Mouse (Mus musculus) frontal cortex, postnatal 36 days (tissue): ENCODE measurements around the gene Lgals2.
"Not testable (repeated sequence)": the region's sequence is repeated elsewhere in the genome, so short reads cannot be mapped to it uniquely, and the experiment has no call there.

Source experiments
- DNase-seq, 2 experiments: peaks; one replicate each; pipeline ENCODE4 v3.0.0; 2022; ENCODE audit warnings: low spot score in 2 of 2

The Lgals2 gene

DNA sequence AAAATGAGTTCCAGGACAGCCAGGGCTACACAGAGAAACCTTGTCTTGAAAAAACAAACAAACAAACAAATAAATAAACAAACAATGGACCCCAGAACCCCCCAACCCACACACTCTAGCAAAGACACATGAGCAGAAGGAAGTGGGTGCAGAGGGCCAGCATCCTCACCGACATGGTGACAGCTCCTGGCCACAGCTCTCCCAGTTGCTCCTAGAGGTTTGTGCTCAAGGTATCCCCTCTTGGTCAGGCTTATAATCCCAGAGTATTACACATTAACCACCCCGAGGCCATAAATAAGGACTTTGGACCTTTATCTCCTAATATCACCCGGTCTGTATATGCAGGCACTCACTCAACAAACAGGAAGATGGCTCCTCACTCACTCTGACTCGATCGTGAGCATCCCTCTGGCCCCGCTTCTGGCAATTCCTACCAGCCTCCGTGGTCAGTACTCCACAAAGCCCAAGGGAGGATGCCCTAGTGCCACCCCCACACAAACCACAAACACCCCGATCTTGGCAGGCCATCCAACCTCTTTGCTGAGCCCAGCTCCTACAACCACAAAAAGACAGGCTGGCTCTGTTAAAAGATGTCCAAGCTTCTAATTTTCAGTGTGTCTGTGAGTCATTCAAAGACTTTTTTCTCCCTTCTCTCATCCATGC lies at the start of gene Lgals2:
TSS of gene Lgals2 (minus strand) at position 227 of the 663 bp plus-strand sequence.
- DNase-seq = no peak

DNA sequence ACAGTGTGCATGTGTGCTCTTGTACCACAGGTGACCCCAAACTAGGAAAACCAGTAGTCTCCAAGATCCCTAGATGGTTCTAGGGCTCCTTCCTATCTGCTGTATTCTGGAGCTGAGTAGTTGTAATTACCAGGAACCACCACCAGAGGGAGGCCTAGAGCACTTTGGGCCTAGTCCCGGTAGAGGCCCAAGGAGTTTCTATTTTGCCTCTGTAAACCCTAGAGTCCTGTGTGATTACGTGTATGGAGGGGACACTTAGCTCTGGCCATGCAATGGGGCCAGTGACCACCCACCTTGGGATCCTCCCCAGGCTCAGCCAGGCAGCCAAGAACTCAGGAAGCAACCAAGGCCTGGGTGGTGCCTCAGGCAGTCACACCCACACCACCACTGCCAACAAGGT lies 47.9 kb upstream of the Lgals2 start:
- peak; percentile 81 to 86 for DNase-seq

DNA sequence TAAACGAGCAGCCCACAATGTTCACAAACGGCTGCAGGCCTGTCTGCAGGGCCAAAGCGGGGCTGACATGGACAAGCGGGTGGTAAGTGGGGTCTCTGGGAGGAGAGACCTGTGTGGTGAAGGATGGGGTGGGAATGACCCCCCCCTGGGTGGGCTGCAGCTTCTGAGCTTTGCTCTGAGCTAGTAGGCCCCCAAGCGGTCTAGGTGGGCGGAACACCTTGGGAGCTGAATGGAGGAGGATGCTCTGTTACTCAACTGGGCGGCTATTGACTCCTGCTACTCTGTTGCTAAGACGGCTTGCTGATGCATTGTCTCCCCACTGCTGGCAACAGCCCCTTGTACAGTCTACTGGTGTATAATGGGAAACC lies 46.1 kb upstream of the Lgals2 start:
- DNase-seq = no peak

DNA sequence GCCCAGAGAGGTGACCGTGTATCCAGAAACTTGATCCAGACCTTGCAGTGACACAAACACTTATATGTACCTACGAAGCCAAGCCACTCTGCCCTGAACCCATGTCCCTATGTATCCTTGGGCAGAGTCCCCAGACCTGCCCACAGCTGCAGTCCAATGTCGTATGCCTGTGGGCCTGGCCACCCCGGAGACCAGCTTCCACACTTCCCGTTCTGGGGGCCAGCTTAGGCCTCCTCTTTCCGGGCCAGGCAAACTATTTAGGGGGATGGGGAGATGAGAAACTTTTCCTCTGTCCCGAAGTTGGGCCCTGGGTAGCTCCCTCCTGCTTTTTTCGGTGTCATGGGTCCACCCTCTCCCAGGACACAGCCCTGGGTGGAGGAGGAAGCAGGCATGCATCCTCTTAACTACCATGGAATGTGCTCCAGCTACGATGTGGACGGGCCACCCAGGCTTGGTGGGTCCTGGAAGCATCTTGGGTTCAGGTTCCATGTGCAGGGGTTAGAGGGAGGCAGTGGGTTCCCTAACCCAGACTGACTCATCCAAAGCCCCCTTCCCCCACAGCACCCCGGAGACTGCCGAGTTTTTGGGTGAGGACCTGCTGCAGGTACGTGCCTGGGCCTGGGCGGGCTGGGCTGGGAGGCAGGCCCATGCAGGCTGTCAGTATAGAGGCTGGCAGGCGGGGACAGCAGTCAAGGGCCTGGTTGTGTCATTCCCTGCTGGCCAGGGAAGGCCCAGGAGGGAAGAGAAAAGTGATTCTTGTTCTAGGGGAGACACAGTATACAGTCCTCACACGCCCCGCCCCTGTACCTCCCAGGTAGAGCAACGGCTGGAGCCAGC lies 45.5 kb upstream of the Lgals2 start:
- no peak for DNase-seq

DNA sequence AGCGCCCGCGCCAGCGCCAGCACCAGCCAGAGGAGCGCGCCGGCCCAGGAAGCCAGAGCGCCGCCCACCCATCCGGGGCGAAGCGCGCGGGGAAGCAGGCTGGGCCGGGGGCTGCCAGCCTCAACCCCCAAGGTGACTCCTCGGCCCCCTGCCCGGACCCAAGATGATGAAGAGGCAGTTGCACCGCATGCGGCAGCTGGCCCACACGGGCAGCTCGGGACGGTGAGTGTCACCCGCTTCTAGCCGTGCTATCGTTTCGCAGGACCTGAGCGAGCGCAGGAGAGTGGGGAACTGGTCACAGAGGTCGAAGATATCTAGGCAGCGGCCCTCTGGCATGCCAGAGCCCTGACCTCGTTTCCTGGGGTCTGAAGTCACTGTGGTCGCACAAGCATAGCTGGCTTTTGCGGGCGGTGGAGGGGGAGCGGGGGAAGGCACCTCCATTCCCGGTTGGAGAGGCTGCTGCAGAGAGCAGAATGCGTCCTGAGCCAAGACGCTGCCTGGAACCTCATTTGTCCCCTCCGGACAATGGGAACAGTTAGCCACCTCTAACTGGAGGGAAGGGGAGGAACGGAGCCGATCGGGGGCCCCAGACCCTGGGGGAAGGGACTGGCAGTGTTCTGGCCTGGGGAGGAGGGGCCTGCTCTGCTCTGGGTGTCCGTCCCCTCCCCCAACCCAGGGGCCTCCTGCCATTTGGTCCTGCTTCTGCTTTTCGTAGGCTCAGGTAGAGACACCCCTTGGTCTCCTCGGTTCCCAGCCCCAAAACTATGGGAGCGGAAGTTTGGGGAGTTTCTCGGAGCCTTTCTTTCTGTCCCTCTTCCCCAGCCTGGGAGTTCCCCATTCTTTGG lies 44.6 kb upstream of the Lgals2 start, which contains the start of gene Sh3bp1:
TSS of gene Sh3bp1 (plus strand) at position 29 of the 845 bp plus-strand sequence.
- DNase-seq = peak; percentile 50 to 61

DNA sequence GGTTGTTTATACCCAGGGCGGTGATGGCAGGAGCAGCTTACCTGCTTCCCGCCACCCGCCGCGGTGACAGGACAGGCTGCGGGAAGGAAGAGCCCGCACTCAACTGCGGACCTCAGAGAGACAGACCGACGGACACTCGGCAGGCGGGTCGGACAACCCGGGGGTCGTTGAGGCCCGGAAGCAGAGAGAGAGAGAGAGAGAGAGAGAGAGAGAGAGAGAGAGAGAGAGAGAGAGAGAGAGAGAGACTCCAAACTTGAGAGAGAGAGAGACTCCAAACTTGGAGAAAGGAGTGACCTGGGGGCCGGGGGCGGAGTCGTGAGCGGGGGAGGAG lies 44.0 kb upstream of the Lgals2 start, which contains the start of gene Gm49510:
TSS of gene Gm49510 (plus strand) at position 259 of the 331 bp plus-strand sequence.
- DNase-seq = no peak

DNA sequence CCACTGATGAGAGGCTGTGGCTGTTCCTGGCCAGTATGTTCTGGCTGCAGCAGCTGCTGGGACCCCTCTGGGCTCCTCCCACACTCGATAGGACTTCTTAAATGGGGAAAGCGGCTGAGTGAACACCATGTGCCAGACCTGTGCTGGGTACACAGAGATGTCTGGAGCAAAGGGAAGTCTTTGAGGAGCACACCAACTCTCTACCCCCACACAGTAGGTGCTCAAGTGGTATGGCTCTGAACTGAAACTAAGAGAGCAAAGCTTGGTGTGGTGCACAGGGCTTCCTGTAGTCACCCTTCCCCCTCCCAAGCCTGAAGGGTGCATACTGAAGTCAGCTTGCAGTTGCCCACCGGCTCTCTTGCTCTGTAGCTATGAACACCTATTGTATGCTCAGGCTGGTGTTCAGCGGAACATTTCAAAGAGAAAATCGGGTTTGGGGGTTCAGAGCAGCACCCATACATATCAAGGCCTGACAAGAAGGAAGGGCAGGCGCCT lies 43.2 kb upstream of the Lgals2 start:
- DNase-seq = no peak

DNA sequence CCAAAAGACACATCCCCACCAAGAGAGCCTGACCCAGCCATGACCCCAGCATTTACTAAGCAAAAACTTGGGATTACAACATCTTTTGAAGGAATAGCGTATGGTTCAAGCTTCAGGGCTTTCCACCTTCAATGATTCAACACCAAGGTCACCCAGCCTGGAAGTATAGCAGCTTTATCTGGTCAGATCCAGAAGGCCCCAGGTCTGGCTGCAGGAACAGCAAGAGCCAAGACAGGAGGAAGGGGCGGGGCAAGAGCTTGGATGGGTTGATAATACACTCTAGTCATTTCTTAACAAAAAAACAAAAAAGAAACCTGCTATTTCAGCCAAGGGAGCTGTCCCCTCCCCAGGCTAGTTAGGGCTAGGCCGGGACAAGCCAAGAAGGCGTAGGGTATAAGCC lies 42.2 kb upstream of the Lgals2 start:
- no peak for DNase-seq

DNA sequence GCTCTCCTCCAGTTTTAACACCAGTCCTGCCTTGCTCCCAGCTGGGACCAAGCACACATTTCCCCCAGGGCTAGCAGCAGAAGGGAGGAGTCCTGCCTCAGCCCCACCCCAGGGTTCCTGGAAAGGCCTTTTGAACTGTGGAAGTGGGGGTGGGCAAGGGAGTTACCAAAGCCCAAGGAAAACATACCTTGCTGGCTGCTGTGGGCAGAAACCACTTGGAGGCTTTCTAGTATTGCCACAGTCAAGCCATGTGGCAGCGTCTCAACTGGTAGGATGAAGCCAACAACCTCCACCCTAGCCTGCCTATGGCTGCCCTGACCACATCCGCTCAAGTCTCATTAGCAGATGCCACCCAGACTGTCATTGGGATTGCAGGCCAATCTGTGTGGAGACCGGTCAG lies 40.8 kb upstream of the Lgals2 start:
- DNase-seq = no peak

DNA sequence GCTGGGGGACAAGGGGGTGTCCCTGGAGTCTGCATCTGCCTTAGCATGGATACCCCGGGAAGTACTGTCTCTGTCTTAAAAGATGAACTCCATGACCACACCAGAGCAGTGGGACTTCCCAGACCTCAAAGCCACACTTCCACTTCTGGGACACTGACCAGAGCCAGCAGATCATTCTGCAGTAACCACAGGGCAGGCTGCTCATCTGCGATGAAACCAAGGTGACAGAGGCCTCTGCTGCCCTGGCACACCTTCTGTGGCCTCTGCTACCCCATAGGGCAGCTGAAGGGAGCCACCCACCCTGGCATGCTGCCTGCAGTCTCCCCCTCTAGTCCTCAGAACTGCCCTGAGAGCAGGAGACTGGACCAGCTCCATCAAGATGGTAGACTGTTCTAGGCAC lies 40.4 kb upstream of the Lgals2 start:
- DNase-seq = no peak

DNA sequence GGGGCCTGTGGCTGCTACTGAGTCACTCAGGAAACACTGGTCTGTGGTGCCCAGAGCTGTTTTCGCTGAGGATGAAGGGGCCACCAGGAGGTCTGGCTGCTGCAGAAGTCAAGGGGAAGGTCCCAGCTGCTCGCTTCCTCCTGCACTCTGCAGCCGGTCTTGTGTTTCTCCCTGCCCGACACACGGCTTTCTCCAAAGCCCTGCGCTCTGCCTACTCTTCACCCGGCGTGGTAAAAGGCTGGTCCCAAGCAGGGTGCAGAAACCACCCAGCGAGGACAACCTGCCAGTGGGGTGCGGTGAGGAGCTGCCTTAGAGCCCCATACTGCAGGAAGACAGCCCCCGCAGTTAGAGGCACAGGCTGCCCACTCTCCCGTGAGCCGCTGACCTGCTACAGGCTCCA lies 39.4 kb upstream of the Lgals2 start:
- no peak for DNase-seq

DNA sequence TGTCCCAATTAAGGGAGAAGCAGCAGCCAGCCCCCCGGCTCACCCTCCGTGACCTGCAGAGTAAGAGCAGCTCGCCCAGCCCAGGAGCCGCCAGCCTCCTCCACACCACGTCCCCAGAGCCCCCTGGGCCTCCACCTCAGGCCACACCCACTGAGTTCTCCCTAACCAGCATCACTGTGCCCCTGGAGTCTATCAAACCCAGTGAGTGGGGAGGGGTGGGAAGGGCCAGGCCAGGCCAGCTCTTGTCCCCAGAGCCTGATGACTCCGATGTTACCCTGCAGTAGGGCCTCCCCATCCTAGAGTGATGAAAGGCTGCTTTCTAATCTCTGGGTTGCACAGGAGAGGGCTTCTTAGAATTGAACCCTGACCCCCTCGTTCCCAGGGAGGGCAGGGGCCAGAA lies 37.1 kb upstream of the Lgals2 start:
- no peak for DNase-seq

DNA sequence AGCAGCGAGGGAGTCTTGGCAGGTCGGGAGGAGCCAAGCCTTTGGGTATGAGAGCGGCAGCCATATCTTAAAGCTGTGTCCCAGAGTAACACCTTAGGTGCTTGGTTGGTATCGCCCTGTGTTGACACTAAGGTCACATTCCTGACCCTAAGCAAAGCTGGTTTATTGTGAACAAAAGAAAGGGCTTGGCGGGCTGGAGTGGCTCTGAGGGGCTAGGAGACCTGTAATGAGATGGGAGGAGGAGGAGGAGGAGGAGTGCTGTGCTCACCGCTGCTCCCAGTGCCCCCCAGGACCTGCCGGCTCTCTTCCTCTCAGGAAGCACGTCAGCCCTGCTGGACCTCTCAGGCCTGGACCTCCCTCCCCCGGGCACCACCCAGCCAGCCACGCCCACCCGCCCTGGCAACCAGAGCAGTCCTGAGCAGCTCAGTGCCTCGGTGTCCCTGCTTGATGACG lies 34.1 kb upstream of the Lgals2 start:
- no peak for DNase-seq

DNA sequence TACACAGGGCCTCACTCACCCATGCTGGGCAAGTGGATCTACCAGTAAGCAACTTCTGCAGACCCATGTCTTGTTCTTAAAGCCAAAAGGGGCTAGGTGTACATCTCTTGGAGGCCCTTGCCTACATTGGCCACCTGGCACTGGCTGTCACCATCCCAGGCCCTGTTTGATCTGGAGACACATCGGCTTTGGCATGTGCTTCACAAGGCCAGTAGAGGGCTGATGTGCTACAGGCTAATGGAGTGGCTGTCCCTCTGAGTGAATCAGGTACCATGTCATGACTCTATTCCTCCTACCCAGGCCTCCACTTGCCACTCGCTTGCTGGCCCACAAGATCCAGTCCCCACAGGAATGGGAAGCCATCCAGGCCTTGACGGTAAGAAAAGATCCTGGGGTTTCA lies 26.5 kb upstream of the Lgals2 start:
- DNase-seq = no peak

DNA sequence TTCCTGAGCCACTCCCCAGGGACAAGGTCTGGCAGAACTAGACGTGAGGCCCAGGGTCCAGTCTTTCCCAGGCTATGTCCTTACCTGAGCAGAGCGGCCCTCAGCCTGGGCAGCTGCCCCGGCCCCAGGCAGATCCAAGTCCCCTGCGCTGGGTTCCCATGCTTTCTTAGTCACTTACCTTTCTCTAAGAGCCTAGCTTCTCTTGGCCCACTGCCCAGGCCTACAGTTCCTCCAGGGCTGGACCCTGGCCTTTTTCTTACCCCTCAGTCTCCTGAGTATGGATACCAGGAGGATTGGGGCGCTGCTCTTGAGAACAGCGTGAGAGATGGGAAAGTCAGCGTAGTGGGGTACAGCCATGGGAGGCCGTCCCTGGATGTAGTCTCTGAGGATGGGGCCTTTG lies 25.1 kb upstream of the Lgals2 start:
- no peak for DNase-seq

DNA sequence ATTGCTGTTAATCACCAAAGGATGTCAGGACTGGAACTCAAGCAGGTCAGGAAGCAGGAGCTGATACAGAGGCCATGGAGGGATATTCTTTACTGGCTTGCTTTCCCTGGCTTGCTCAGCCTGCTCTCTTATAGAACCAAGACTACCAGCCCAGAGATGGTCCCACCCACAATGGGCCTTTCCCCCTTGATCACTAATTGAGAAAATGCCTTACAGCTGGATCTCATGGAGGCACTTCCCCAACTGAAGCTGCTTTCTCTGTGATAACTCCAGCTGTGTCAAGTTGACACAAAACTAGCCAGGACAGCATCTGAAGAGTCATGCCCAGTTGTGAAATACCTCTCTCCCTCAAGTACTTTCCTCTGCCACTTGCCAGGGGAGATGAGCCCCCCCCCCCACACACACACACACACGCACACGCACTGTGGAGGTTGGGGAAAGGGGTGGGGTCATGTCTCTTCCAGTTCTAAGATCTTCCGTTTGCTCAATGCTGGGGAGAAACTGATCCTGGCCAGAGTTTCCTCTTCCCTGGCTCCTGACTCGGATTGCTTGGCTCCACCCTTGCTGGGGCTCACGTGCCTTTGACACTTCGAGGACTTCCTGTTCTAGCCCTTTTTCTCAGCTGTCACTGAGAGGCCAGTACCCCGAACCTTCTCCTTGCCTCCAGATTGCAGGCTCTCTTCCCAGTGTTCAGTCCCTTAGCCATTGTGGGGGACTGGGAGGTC lies 23.6 kb upstream of the Lgals2 start:
- DNase-seq = not testable (repeated sequence)

DNA sequence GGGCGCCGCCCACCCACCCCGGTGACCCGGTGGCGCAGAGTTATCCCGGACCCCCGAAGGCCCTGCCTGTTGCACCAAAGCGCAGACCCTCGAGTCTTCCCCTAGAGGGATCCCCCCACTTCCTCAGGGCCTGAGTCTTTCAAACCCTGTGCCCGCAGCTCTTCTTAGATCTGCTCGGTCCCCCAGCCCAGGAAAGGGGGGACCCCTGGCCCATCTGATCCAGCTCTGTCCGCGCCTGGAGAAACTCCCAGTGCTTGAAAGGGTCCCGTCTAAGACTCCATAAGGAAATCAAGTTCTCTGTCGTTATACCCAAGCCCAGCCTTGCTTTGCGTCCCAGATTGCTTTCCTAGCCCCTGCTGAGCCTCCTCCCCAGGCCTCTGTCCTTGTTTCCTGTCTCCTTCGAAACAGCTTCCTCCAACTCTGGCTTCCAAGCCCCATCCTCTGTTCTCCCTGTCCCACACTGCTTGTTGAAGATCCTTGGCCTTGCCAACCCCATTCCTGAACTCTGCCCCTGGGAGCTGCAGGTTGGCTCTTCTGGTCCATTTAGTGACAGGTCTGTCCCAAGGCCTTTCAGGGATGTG lies 22.6 kb upstream of the Lgals2 start:
- DNase-seq = peak in 1 of 2 experiments; percentile 17

DNA sequence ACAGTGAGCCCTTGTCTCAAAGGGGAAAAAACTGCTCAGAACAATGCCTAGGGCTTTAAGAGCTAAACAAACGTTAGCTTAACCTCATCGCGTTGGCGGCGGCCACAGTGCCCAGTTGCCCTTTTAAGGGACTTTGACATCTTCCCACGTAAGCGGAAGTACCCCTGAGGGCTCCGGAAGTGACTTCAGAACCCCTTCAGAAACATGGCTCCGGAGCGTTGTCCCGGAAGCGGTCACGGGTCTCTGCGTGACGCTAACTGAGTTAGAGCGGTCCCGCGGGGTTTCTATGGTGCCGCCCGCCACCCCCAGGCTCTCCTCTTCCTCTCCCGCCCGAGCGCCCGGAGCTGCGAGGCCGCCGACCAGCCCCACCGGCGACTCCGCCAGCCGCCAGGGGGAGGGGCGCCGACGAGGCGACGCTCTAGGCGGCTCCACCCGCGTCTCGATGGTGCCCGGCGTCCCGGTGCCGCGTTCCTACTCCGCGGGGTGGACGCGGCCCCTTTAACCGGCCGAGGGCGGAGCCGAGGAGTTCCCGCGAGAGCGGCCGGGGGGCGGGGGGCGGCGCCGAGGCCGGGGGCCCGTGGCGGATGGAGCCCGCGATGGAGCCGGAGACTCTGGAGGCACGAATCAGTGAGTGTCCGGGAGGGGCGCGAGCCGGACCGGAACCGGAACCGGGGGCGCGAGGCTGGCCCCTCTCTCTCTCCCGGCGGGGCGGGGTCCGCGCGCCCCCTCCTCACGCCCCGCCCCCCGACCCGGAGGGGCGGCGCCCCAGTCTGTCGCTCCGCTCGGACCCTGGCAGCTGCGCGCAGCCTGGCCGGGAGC lies 21.9 kb upstream of the Lgals2 start, which contains the start of gene Gga1:
TSS of gene Gga1 (plus strand) at position 200 of the 819 bp plus-strand sequence.
- peak; percentile 95 to 98 for DNase-seq

DNA sequence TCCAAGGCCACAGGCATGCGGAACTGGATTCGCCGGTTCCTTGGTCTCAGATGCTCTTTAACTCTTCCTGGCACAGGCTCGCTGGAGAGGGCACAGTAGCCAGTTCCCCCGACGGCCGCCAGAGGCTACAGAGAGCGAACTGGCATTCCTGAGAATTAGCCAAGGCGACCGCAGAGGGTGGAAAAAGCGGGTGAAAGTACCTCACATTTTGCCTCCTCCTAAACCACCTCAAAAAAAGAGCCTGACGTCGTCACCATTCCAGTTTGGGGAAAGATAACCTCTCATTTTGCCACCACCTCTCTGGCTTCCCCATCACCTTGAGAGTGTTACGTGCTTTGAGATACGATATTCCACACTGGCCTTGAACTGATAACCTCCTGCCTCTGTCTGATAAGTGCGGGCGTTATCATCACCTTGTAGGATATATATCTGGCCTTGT lies 20.9 kb upstream of the Lgals2 start:
- DNase-seq = peak; percentile 69 to 80

DNA sequence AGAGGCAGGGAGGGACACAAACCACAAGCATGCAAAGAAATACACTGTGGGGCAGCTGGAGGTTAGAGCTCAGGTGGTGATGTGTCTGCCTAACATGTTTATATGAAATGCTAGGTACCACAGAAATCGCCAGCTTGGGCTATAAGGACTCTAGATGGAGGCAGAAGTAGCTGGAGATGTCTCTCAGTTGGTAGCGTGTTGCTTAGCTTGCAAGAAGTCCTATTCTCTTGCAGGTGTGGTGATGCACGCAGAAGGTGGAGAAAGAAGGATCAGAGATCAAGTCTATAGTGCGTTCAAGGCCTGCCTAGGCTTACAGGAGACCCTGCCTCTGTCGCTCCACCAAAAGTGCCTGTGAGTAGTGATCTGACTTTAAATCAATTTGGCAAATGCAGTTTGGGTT lies 20.2 kb upstream of the Lgals2 start:
- no peak for DNase-seq
